Mouse (Mus musculus) lung, postnatal 0 days (tissue): ENCODE data around the gene Zfp87.

Experiments used
- CTCF ChIP-seq: IDR thresholded peaks from 2 replicates; pipeline ENCODE4 v1.5.1; 2016; ENCODE audit warnings: antibody characterized with exemption, mild to moderate bottlenecking
- EP300 ChIP-seq: IDR thresholded peaks from 2 replicates; pipeline ENCODE4 v1.6.1; 2016; ENCODE audit warnings: antibody characterized with exemption, mild to moderate bottlenecking, control low read depth

DNA sequence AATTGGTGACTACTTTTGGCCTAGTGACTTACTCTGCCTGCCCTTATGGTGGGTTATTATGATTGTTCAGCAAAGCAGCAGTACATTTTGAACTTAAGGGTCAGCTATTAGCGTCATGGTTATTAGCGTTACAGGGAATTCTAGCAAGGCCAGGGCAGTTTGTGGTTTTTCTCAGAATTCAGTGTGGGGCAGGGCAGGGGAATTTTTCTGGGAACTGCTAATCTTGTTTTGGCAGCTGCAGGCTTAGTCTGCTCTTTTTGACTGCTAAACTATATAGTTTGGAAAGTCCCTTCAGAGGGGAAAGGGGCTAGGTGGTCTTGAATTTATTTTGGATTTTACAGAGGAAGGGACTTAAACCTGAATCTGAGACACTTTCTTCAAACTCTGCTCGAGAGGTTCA lies 56.7 kb downstream of the Zfp87 start:
- TF ChIP-seq CTCF (no peak), EP300 (no peak)
